In genomic region chr4:91291526-91291925, GRCm38 (mm10) we compare ENCODE assay signal across 21 mouse cellular contexts.
DNase-seq lines count a peak whose midpoint lies in the region; ATAC-seq and TF ChIP-seq lines count a peak whose summit lies in the region.
"Had no signal": no experiment of that assay in that cellular context is flagged by ENCODE, and none has a peak within 500 bp of the region (broad histone marks: within the 10 kb centered on the region; RNA-seq: fewer than 3 reads in every experiment).

No protein-coding gene starts in this region.

- ATAC-seq in forebrain, embryonic 15.5 days (replicated peaks): no peak
- ATAC-seq in forebrain, embryonic 11.5 days (replicated peaks; ENCODE audit: low FRiP score): no peak
- ATAC-seq in midbrain, postnatal 0 days (ENCODE audit: low FRiP score): no peak
- ATAC-seq: activated CD4-positive, CD25-positive, alpha-beta regulatory T cell, adult 4 months had no signal

- no peak for TF ChIP-seq CTCF in layer of hippocampus, adult 2 months (conservative IDR thresholded peaks at IDR 0.05)
- no peak for TF ChIP-seq CTCF in midbrain, postnatal 0 days (IDR thresholded peaks at IDR 0.05)

- no peaks in the 10 kb centered on the region for H3K9me3 ChIP-seq in forebrain, embryonic 15.5 days
- no peaks in the 10 kb centered on the region for H3K9me3 ChIP-seq in forebrain, embryonic 11.5 days (ENCODE audit: control insufficient read depth, low read length)
- H3K9me3 ChIP-seq in midbrain, postnatal 0 days (ENCODE audit: low read length): no peaks in the 10 kb centered on the region
- H3K9me3 ChIP-seq: embryonic facial prominence, embryonic 12.5 days; embryonic facial prominence, embryonic 15.5 days; forebrain, embryonic 12.5 days; hindbrain, embryonic 12.5 days; hindbrain, embryonic 15.5 days had no signal

- no peaks in the 10 kb centered on the region for H3K36me3 ChIP-seq in forebrain, embryonic 15.5 days
- no peaks in the 10 kb centered on the region for H3K36me3 ChIP-seq in forebrain, embryonic 11.5 days (ENCODE audit: control insufficient read depth, insufficient read depth, low read length)
- H3K36me3 ChIP-seq in midbrain, postnatal 0 days (ENCODE audit: insufficient read depth, low read length): no peaks in the 10 kb centered on the region
- H3K36me3 ChIP-seq: embryonic facial prominence, embryonic 12.5 days; embryonic facial prominence, embryonic 15.5 days; forebrain, embryonic 12.5 days; hindbrain, embryonic 12.5 days; hindbrain, embryonic 15.5 days had no signal

- no peaks in the 10 kb centered on the region for H3K27me3 ChIP-seq in forebrain, embryonic 15.5 days
- no peaks in the 10 kb centered on the region for H3K27me3 ChIP-seq in forebrain, embryonic 11.5 days (ENCODE audit: control insufficient read depth, insufficient read depth, low read length)
- H3K27me3 ChIP-seq in midbrain, postnatal 0 days (ENCODE audit: insufficient read depth, low read length): no peaks in the 10 kb centered on the region
- H3K27me3 ChIP-seq: embryonic facial prominence, embryonic 12.5 days; embryonic facial prominence, embryonic 15.5 days; forebrain, embryonic 12.5 days; hindbrain, embryonic 12.5 days; hindbrain, embryonic 15.5 days had no signal

- H3K4me1 ChIP-seq in forebrain, embryonic 15.5 days: peaks cover 44% of the 10 kb centered on the region
- H3K4me1 ChIP-seq in forebrain, embryonic 11.5 days (replicated peaks; ENCODE audit: control insufficient read depth, insufficient read depth, low read length): no peaks in the 10 kb centered on the region
- H3K4me1 ChIP-seq in midbrain, postnatal 0 days (ENCODE audit: insufficient read depth, low read length): no peaks in the 10 kb centered on the region
- H3K4me1 ChIP-seq: embryonic facial prominence, embryonic 12.5 days; embryonic facial prominence, embryonic 15.5 days had no signal

- no peak overlapping the region for H3K9ac ChIP-seq in forebrain, embryonic 15.5 days (replicated peaks)
- H3K9ac ChIP-seq in forebrain, embryonic 11.5 days (ENCODE audit: low read length): no peak overlapping the region
- no peak overlapping the region for H3K9ac ChIP-seq in midbrain, postnatal 0 days (replicated peaks; ENCODE audit: low read length, poor library complexity, severe bottlenecking)
- H3K9ac ChIP-seq: embryonic facial prominence, embryonic 12.5 days; embryonic facial prominence, embryonic 15.5 days; forebrain, embryonic 12.5 days; hindbrain, embryonic 12.5 days; hindbrain, embryonic 15.5 days had no signal

- no peak for DNase-seq in forebrain, embryonic 11.5 days (ENCODE audit: low spot score)
- DNase-seq in layer of hippocampus, adult 2 months (ENCODE audit: low spot score in 2 of 2): peak in 1 of 2 experiments; percentile 19
- no peak for DNase-seq in layer of hippocampus, postnatal 36 days
- DNase-seq in brain, adult 2 months (ENCODE audit: low read depth, low spot score): peak; percentile 76
- DNase-seq in midbrain, postnatal 0 days (ENCODE audit: low spot score): no peak
- DNase-seq: adrenal gland, adult 8-10 months; adrenal gland, postnatal 25 days; cerebellum, adult 18-20 months; cerebellum, adult 9-10 months; cerebellum, postnatal 14 days; gastrocnemius, adult 2 months; gastrocnemius, postnatal 14 days; heart, adult 11 months had no signal

- peak overlapping the region; percentile 12; the same call in 1 of the 2 replicates for H3K27ac ChIP-seq in forebrain, embryonic 15.5 days (replicated peaks)
- H3K27ac ChIP-seq in forebrain, embryonic 11.5 days (ENCODE audit: low read depth, low read length): no peak overlapping the region
- H3K27ac ChIP-seq in layer of hippocampus, adult 2 months: peak overlapping the region; percentile 19; the same call in 1 of the 2 replicates
- H3K27ac ChIP-seq in midbrain, postnatal 0 days (ENCODE audit: low read depth, low read length): no peak overlapping the region
- H3K27ac ChIP-seq: embryonic facial prominence, embryonic 12.5 days; embryonic facial prominence, embryonic 15.5 days; forebrain, embryonic 12.5 days; gastrocnemius, adult 2 months; hindbrain, embryonic 12.5 days; hindbrain, embryonic 15.5 days had no signal

- H3K4me2 ChIP-seq in forebrain, embryonic 15.5 days (replicated peaks): no peak overlapping the region
- no peak overlapping the region for H3K4me2 ChIP-seq in forebrain, embryonic 11.5 days (ENCODE audit: low read depth, low read length, severe bottlenecking)
- no peak overlapping the region for H3K4me2 ChIP-seq in midbrain, postnatal 0 days (ENCODE audit: low read depth, low read length, poor library complexity, severe bottlenecking)
- H3K4me2 ChIP-seq: embryonic facial prominence, embryonic 12.5 days; embryonic facial prominence, embryonic 15.5 days; forebrain, embryonic 12.5 days; heart, embryonic 11.5 days; hindbrain, embryonic 12.5 days; hindbrain, embryonic 15.5 days had no signal

- no peak overlapping the region for H3K4me3 ChIP-seq in forebrain, embryonic 15.5 days
- H3K4me3 ChIP-seq in forebrain, embryonic 11.5 days (ENCODE audit: low read depth, low read length): no peak overlapping the region
- no peak overlapping the region for H3K4me3 ChIP-seq in layer of hippocampus, adult 2 months
- H3K4me3 ChIP-seq in midbrain, postnatal 0 days (ENCODE audit: low read depth, low read length): no peak overlapping the region
- H3K4me3 ChIP-seq: embryonic facial prominence, embryonic 12.5 days; embryonic facial prominence, embryonic 15.5 days; forebrain, embryonic 12.5 days; gastrocnemius, adult 2 months; hindbrain, embryonic 12.5 days; hindbrain, embryonic 15.5 days had no signal

- 69% methylated on average over 1 of the region's 1 CpGs for WGBS in forebrain, embryonic 15.5 days
- 83% methylated on average over 1 of the region's 1 CpGs for WGBS in forebrain, embryonic 11.5 days
- 77% methylated on average over 1 of the region's 1 CpGs for WGBS in midbrain, postnatal 0 days

Comparison
In these comparisons a context has a peak if more than half of its experiments do, and no peak if none do; other contexts are left out.
1. H3K27ac ChIP-seq: peak in forebrain, embryonic 15.5 days (single experiment) and layer of hippocampus, adult 2 months (single experiment); none in forebrain, embryonic 11.5 days (single experiment) and midbrain, postnatal 0 days (single experiment).